Mouse (Mus musculus) 416B (cell line): ENCODE measurements around the gene Timp2.

Source experiments
- DNase-seq: peaks from one replicate; pipeline ENCODE4 v3.0.0; 2011; ENCODE audit warnings: low read depth

Timp2 gene

GRCm38 (mm10) chr11:118289999-118290889 lies 65.3 kb downstream of the Timp2 start, which contains the start of gene Usp36:
Gene Usp36 (minus strand): TSS chr11:118290244.
- peak; percentile 100 for DNase-seq

- DNase-seq, result no peak
Measured at GRCm38 (mm10) chr11:118289562-118289961, 66.0 kb downstream of the Timp2 start.

- peak; percentile 67 for DNase-seq
Measured at GRCm38 (mm10) chr11:118289037-118289511, 66.5 kb downstream of the Timp2 start.

- DNase-seq, result no peak
Measured at GRCm38 (mm10) chr11:118287573-118287972, 68.0 kb downstream of the Timp2 start.

GRCm38 (mm10) chr11:118286434-118286833 lies 69.1 kb downstream of the Timp2 start:
- no peak for DNase-seq

- DNase-seq, result no peak
Measured at GRCm38 (mm10) chr11:118285791-118286190, 69.7 kb downstream of the Timp2 start.

GRCm38 (mm10) chr11:118280218-118280617 lies 75.3 kb downstream of the Timp2 start:
- DNase-seq, result no peak

GRCm38 (mm10) chr11:118276328-118276727 lies 79.2 kb downstream of the Timp2 start:
- no peak for DNase-seq

- DNase-seq, result peak; percentile 40
Measured at GRCm38 (mm10) chr11:118275092-118275491, 80.4 kb downstream of the Timp2 start.

GRCm38 (mm10) chr11:118269827-118270226 lies 85.7 kb downstream of the Timp2 start:
- DNase-seq, result peak; percentile 44

GRCm38 (mm10) chr11:118266666-118267046 lies 88.9 kb downstream of the Timp2 start:
- DNase-seq, result no peak

- no peak for DNase-seq
Measured at GRCm38 (mm10) chr11:118266044-118266665, 89.4 kb downstream of the Timp2 start.

- no peak for DNase-seq
Measured at GRCm38 (mm10) chr11:118265621-118266020, 89.9 kb downstream of the Timp2 start.

- DNase-seq, result no peak
Measured at GRCm38 (mm10) chr11:118263146-118263545, 92.4 kb downstream of the Timp2 start.

GRCm38 (mm10) chr11:118260081-118260480 lies 95.5 kb downstream of the Timp2 start:
- no peak for DNase-seq

GRCm38 (mm10) chr11:118259580-118259979 lies 96.0 kb downstream of the Timp2 start:
- no peak for DNase-seq

- no peak for DNase-seq
Measured at GRCm38 (mm10) chr11:118256371-118256770, 99.2 kb downstream of the Timp2 start.

- no peak for DNase-seq
Measured at GRCm38 (mm10) chr11:118254159-118254951, 101.2 kb downstream of the Timp2 start.

GRCm38 (mm10) chr11:118253447-118254158 lies 101.9 kb downstream of the Timp2 start:
- DNase-seq, result no peak
